Mouse (Mus musculus) ES-Bruce4 (cell line): Measurements from ENCODE around the gene Dpysl5. TPM values are rescaled to one million over a fixed set of nuclear protein-coding genes. Genes with fewer than 3 reads are reported as not detected.

Experiments
- H3K27ac ChIP-seq: 2 replicates; pipeline ENCODE4 v1.5.1; 2012; ENCODE audit warnings: low read length, inconsistent platforms; ENCODE audit not compliant: insufficient read depth
- H3K27me3 ChIP-seq: 2 replicates; pipeline ENCODE4 v1.6.1; 2012; ENCODE audit warnings: mild to moderate bottlenecking, low read length, inconsistent platforms; ENCODE audit not compliant: control insufficient read depth, poor library complexity, insufficient read depth, severe bottlenecking
- H3K36me3 ChIP-seq: 2 replicates; pipeline ENCODE4 v1.6.1; 2012; ENCODE audit warnings: inconsistent platforms, mild to moderate bottlenecking, low read length, moderate library complexity; ENCODE audit not compliant: control insufficient read depth, poor library complexity, insufficient read depth, severe bottlenecking
- H3K4me1 ChIP-seq: one replicate; pipeline ENCODE4 v1.8.1; 2011; ENCODE audit warnings: low read length; ENCODE audit not compliant: control insufficient read depth, insufficient read depth
- H3K4me3 ChIP-seq: 2 replicates; pipeline ENCODE4 v1.5.1; 2011; ENCODE audit warnings: low read depth, mild to moderate bottlenecking, low read length
- H3K9ac ChIP-seq: 2 replicates; pipeline ENCODE4 v1.6.1; 2012; ENCODE audit warnings: low read depth, mild to moderate bottlenecking, inconsistent platforms; ENCODE audit not compliant: poor library complexity, severe bottlenecking
- H3K9me3 ChIP-seq: replicated peaks from 2 replicates; pipeline ENCODE4 v1.6.1; 2012; ENCODE audit warnings: mild to moderate bottlenecking, low read length, inconsistent platforms; ENCODE audit not compliant: control insufficient read depth, poor library complexity, insufficient read depth, severe bottlenecking
- CTCF ChIP-seq: IDR thresholded peaks from one replicate; pipeline ENCODE4 v1.8.1; 2011; ENCODE audit warnings: low read depth, low read length
- EP300 ChIP-seq: IDR thresholded peaks from 2 replicates; pipeline ENCODE4 v1.6.1; 2011; ENCODE audit warnings: low read depth, low read length; ENCODE audit not compliant: insufficient read depth
- POLR2A ChIP-seq: IDR thresholded peaks from one replicate; pipeline ENCODE4 v1.8.1; 2011; ENCODE audit warnings: low read length; ENCODE audit not compliant: insufficient read depth
- polyA plus RNA-seq: library from polyadenylated mRNA; stranded (reverse); fragments of >200 nt; gene quantifications from 2 replicates; pipeline ENCODE4 v1.2.4, GENCODE M21; 2011; ENCODE audit warnings: low read depth; ENCODE audit not compliant: missing spikeins, insufficient read depth, insufficient read length

Dpysl5 gene
- polyA plus RNA-seq, 1 experiment = 35.2 TPM

DNA sequence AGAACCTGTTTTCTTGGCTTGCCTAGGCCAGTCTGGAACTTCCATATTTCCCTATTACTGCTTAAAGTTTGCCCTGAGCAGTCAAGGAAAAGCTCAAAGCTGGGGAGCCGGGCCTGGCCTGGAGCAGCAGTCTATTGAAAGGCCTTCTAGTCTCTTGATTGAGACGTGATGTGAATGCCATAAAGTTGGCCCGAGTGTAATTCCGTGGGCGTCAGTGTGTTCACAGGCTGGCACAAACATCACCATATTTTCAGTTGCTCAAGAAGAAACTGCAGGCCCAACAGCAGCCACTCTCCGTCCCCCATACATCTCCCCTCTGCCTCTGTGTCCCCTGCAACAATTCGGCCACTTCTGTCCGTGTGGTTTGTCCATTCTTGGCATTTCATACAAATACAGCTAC is 10.6 kb downstream of the Dpysl5 start:
- no peak overlapping the region for H3K4me3 ChIP-seq

DNA sequence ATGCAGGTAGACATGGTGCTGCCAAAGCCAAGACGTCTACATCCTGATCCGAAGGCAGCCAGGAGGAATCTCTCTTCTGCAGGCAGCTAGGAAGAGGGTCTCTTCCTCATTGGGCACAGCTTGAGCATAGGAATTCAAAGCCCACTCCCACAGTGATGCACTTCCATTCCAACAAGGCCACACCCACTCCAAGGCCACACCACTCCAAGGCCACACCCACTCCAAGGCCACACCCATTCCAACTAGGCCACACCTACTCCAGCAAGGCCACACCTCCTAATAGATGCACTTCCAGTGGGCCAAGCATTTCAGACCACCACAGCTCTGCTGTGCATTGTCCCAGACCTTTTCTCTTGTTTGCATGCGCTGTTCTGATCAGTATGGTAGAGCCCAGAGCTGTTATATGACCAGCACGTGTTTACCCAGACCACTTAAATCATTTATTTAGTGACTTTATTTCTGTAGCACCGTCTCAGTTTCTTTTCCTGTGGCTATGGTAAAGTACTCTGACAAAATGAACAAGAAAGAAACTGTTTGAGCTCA is 14.9 kb downstream of the Dpysl5 start:
- Histone ChIP-seq H3K4me3 (no peak overlapping the region), H3K9me3 (no peaks in the 10 kb centered on the region), H3K4me1 (no peaks in the 10 kb centered on the region), H3K9ac (no peak overlapping the region), H3K27ac (no peak overlapping the region), H3K27me3 (no peaks in the 10 kb centered on the region), H3K36me3 (no peaks in the 10 kb centered on the region)
- TF ChIP-seq EP300 (no peak), CTCF (no peak)

More for the DNA sequence above, 10.6 kb downstream of the Dpysl5 start:
- TF ChIP-seq POLR2A = no peak
- TF ChIP-seq CTCF = no peak
- no peak for TF ChIP-seq EP300
- no peaks in the 10 kb centered on the region for H3K4me1 ChIP-seq
- H3K9ac ChIP-seq = no peak overlapping the region
- no peak overlapping the region for H3K27ac ChIP-seq
- no peaks in the 10 kb centered on the region for H3K36me3 ChIP-seq
- no peaks in the 10 kb centered on the region for H3K9me3 ChIP-seq
- no peaks in the 10 kb centered on the region for H3K27me3 ChIP-seq

DNA sequence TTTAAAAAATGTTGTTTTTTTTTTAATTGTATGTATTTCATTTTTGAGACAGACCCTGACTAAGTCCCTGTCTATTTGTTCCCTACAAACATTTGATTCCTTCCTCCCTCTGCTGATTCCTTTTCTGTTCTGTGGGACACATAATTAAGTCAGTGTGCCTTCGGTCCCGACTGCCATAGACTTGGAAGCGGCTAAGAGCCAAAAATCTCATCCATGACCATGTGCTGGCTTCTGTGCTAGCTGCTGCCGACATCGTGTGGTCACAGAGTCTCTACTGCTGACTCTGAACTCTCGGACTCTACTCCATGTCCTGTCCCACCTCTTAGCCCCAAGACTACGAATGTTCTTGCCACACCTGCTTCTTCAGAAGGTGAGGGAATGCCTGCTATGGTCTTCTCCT is 21.1 kb downstream of the Dpysl5 start:
- Histone ChIP-seq H3K9me3 (no peaks in the 10 kb centered on the region), H3K4me3 (no peak overlapping the region), H3K27ac (no peak overlapping the region), H3K36me3 (no peaks in the 10 kb centered on the region), H3K27me3 (no peaks in the 10 kb centered on the region), H3K4me1 (no peaks in the 10 kb centered on the region), H3K9ac (no peak overlapping the region)
- TF ChIP-seq EP300 (no peak), POLR2A (no peak), CTCF (no peak)

DNA sequence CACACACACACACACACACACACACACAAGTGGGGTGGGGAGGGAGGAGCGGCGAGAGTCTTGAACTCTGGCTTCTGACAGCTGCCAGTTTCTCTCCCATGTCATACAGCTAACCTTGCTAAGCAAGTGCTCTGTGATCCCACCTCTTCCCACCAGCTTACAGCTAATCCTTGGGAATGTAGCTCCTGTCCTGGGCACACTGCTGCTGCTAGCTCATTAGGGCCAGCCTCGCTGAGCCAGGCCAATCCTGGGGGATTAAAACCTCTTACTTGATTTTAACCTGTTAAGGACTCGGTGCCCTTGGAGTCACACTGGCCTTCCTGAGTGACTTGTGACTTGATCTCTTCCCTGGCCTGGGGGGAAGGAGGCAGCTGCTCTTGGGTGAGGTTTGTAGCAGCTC is 23.3 kb downstream of the Dpysl5 start:
- no peaks in the 10 kb centered on the region for H3K36me3 ChIP-seq
- no peak overlapping the region for H3K4me3 ChIP-seq
- no peaks in the 10 kb centered on the region for H3K9me3 ChIP-seq
- no peak overlapping the region for H3K27ac ChIP-seq
- TF ChIP-seq POLR2A = no peak
- TF ChIP-seq CTCF = no peak
- no peak for TF ChIP-seq EP300
- no peak overlapping the region for H3K9ac ChIP-seq
- H3K4me1 ChIP-seq = no peaks in the 10 kb centered on the region
- H3K27me3 ChIP-seq = no peaks in the 10 kb centered on the region

DNA sequence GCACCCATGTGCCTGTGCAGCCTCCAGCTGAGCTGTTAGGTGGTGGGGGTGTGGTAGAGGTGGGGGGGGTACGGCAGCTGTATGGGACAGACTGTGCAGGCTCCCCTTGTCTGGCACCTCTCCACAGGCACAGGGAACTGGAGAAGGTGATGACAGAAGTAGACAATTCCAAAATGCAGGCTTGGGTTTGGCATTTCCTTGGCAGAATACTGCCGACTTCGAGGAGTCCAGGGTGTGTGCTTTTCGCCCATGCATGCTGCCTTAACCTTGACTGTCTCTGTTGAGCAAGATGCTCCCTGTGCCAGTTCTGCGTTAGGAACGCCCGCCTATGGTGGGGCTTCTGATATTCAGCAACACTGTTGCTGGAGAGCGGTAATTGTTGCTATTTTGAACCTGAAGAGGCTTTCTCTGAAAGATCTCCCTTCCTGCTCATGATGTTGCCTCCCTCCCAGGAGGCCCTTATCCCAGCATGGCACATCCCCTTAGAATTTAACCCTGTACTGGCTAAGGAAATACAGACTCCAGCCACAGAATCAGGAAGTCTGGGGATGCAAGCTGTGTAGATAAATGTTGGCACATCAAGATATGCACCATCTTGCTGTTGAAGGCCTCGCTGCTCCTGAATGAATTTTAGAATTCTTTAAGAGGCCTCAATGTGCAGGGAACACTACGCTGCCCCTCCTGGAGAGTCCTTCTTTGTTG is 26.9 kb downstream of the Dpysl5 start:
- H3K9ac ChIP-seq = no peak overlapping the region
- no peaks in the 10 kb centered on the region for H3K9me3 ChIP-seq
- H3K4me1 ChIP-seq = no peaks in the 10 kb centered on the region
- H3K36me3 ChIP-seq = no peaks in the 10 kb centered on the region
- no peak overlapping the region for H3K4me3 ChIP-seq
- TF ChIP-seq EP300 (no peak), CTCF (no peak), POLR2A (no peak)
- H3K27me3 ChIP-seq = no peaks in the 10 kb centered on the region
- no peak overlapping the region for H3K27ac ChIP-seq

DNA sequence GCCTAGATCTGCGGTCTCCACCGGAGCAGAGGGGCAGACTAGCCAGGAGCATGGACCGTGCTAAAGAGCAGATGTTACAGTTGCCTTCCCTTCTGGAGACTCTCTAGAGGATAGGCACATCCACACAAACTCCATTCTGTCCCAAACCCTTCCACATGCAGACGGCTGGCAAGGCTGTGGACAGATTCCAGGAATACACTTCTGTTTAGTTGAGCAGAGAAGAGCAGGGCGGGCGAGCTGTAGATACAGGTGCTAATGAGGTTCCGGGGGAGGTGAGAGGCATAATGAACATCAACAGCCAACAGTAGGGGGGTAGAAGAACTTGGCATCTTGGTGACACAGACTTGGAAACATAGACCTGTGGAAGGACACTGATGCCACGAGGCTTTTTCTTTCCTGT is 28.2 kb downstream of the Dpysl5 start:
- Histone ChIP-seq H3K27ac (no peak overlapping the region), H3K4me3 (no peak overlapping the region), H3K9me3 (no peaks in the 10 kb centered on the region), H3K9ac (no peak overlapping the region), H3K36me3 (no peaks in the 10 kb centered on the region), H3K27me3 (no peaks in the 10 kb centered on the region), H3K4me1 (no peaks in the 10 kb centered on the region)
- TF ChIP-seq POLR2A (no peak), CTCF (no peak), EP300 (no peak)
